Mouse (Mus musculus) macrophage (primary cell): ENCODE results near the gene Gcm2. TPM values are rescaled to one million over a fixed set of nuclear protein-coding genes. Genes with fewer than 3 reads are reported as not detected.

Source experiments
- H3K27ac ChIP-seq: fragments of 350-480 bp; formaldehyde crosslinking; 2 replicates; pipeline ENCODE4 v1.9.0; 2021
- H3K36me3 ChIP-seq: fragments of 350-480 bp; formaldehyde crosslinking; 2 replicates; pipeline ENCODE4 v1.9.0; 2021; ENCODE audit errors: inconsistent target
- H3K4me3 ChIP-seq: fragments of 350-480 bp; formaldehyde crosslinking; 2 replicates; pipeline ENCODE4 v1.9.0; 2021; ENCODE audit errors: inconsistent target
- H3K79me2 ChIP-seq: fragments of 350-480 bp; formaldehyde crosslinking; 2 replicates; pipeline ENCODE4 v1.9.0; 2021; ENCODE audit errors: inconsistent target
- WGBS: methylation state at CpG from one replicate; pipeline ENCODE4 v1.1.7; 2026; ENCODE audit warnings: inconsistent platforms; ENCODE audit not compliant: missing documents; 5-methylcytosine and 5-hydroxymethylcytosine counted together
- polyA plus RNA-seq: library from polyadenylated mRNA; stranded (reverse); fragments of 250-400 nt; gene quantifications from 3 replicates; pipeline ENCODE4 v1.2.4, GENCODE M21; 2018; ENCODE audit warnings: inconsistent platforms
- total RNA-seq, 78 experiments: library from RNA; depleted of rRNA; stranded (reverse); fragments of 250-400 nt; gene quantifications; 1 replicate in 9 of 78; 2 replicates in 24 of 78; 3 replicates in 43 of 78; 4 replicates in 2 of 78; pipeline ENCODE4 v1.2.4; 2018; ENCODE audit warnings: inconsistent platforms in 56 of 78

Gene Gcm2
- not detected for total RNA-seq (2018; cell fraction: chromatin; rRNA removed)
- not detected for total RNA-seq (2018; cell fraction: cytosol; rRNA removed)
- not detected for total RNA-seq (2018; cell fraction: nucleus; rRNA removed)
- polyA plus RNA-seq = not detected in 3 replicates

GRCm38 (mm10) chr13:41110935-41111334 is at the start of gene Gcm2:
Gene Gcm2 (minus strand): TSS chr13:41111035.
- no peak within 1 kb of the TSS for H3K4me3 ChIP-seq
- H3K27ac ChIP-seq = no peak within 1 kb of the TSS
- no peaks in the 10 kb centered on the region for H3K36me3 ChIP-seq
- 88% methylated on average over 2 of the region's 3 CpGs for WGBS
- no peaks in the 10 kb centered on the region for H3K79me2 ChIP-seq

GRCm38 (mm10) chr13:41158426-41158825 is 47.6 kb upstream of the Gcm2 start:
- no peaks in the 10 kb centered on the region for H3K36me3 ChIP-seq
- 82% methylated on average over 5 of the region's 5 CpGs for WGBS
- no peak overlapping the region for H3K4me3 ChIP-seq
- no peaks in the 10 kb centered on the region for H3K79me2 ChIP-seq
- H3K27ac ChIP-seq = no peak overlapping the region

- H3K36me3 ChIP-seq = no peaks in the 10 kb centered on the region
- no peak overlapping the region for H3K4me3 ChIP-seq
- 81% methylated on average over 11 of the region's 11 CpGs for WGBS
- no peak overlapping the region for H3K27ac ChIP-seq
- no peaks in the 10 kb centered on the region for H3K79me2 ChIP-seq
Observed at GRCm38 (mm10) chr13:41153146-41153545, 42.3 kb upstream of the Gcm2 start.

GRCm38 (mm10) chr13:41146271-41146670 is 35.4 kb upstream of the Gcm2 start:
- Histone ChIP-seq H3K27ac (no peak overlapping the region), H3K36me3 (no peaks in the 10 kb centered on the region), H3K4me3 (no peak overlapping the region), H3K79me2 (no peaks in the 10 kb centered on the region)
- WGBS = 73% methylated on average over 10 of the region's 10 CpGs

- WGBS = 84% methylated on average over 6 of the region's 6 CpGs
Observed at GRCm38 (mm10) chr13:41145433-41145970, 34.7 kb upstream of the Gcm2 start.

GRCm38 (mm10) chr13:41134901-41135300 is 24.1 kb upstream of the Gcm2 start:
- H3K27ac ChIP-seq = no peak overlapping the region
- H3K79me2 ChIP-seq = no peaks in the 10 kb centered on the region
- H3K4me3 ChIP-seq = no peak overlapping the region
- 12% methylated on average over 6 of the region's 6 CpGs for WGBS
- H3K36me3 ChIP-seq = no peaks in the 10 kb centered on the region

More at GRCm38 (mm10) chr13:41145433-41145970, 34.7 kb upstream of the Gcm2 start:
- Histone ChIP-seq H3K79me2 (no peaks in the 10 kb centered on the region), H3K4me3 (no peak overlapping the region), H3K27ac (no peak overlapping the region), H3K36me3 (no peaks in the 10 kb centered on the region)

- Histone ChIP-seq H3K79me2 (no peaks in the 10 kb centered on the region), H3K27ac (no peak overlapping the region), H3K36me3 (no peaks in the 10 kb centered on the region), H3K4me3 (no peak overlapping the region)
- 96% methylated on average over 8 of the region's 8 CpGs for WGBS
Observed at GRCm38 (mm10) chr13:41129061-41129460, 18.2 kb upstream of the Gcm2 start.

GRCm38 (mm10) chr13:41128326-41128725 is 17.5 kb upstream of the Gcm2 start:
- no peak overlapping the region for H3K27ac ChIP-seq
- no peaks in the 10 kb centered on the region for H3K36me3 ChIP-seq
- 9% methylated on average over 8 of the region's 8 CpGs for WGBS
- H3K4me3 ChIP-seq = no peak overlapping the region
- H3K79me2 ChIP-seq = no peaks in the 10 kb centered on the region

- WGBS = 89% methylated on average over 6 of the region's 6 CpGs
- Histone ChIP-seq H3K79me2 (no peaks in the 10 kb centered on the region), H3K36me3 (no peaks in the 10 kb centered on the region), H3K27ac (no peak overlapping the region), H3K4me3 (no peak overlapping the region)
Observed at GRCm38 (mm10) chr13:41123666-41124225, 12.9 kb upstream of the Gcm2 start.

- Histone ChIP-seq H3K27ac (no peak overlapping the region), H3K79me2 (no peaks in the 10 kb centered on the region), H3K36me3 (no peaks in the 10 kb centered on the region), H3K4me3 (no peak overlapping the region)
- WGBS = 5% methylated on average over 9 of the region's 9 CpGs
Observed at GRCm38 (mm10) chr13:41119152-41119945, 8.5 kb upstream of the Gcm2 start.

- 30% methylated on average over 14 of the region's 14 CpGs for WGBS
- no peak within 1 kb of the TSS for H3K4me3 ChIP-seq
- no peak within 1 kb of the TSS for H3K27ac ChIP-seq
Observed at GRCm38 (mm10) chr13:41113940-41114339, 3.1 kb upstream of the Gcm2 start, which contains the start of gene Sycp2l. Gene Sycp2l (plus strand): TSS chr13:41114307.

GRCm38 (mm10) chr13:41105541-41105940 is 5.3 kb downstream of the Gcm2 start:
- no peaks in the 10 kb centered on the region for H3K36me3 ChIP-seq
- no peaks in the 10 kb centered on the region for H3K79me2 ChIP-seq
- 90% methylated on average over 13 of the region's 13 CpGs for WGBS
- H3K4me3 ChIP-seq = no peak overlapping the region
- no peak overlapping the region for H3K27ac ChIP-seq

More at GRCm38 (mm10) chr13:41113940-41114339, 3.1 kb upstream of the Gcm2 start, which contains the start of gene Sycp2l:
- Histone ChIP-seq H3K79me2 (no peaks in the 10 kb centered on the region), H3K36me3 (no peaks in the 10 kb centered on the region)

- H3K27ac ChIP-seq = no peak overlapping the region
- 77% methylated on average over 12 of the region's 12 CpGs for WGBS
- H3K36me3 ChIP-seq = no peaks in the 10 kb centered on the region
- H3K4me3 ChIP-seq = no peak overlapping the region
- no peaks in the 10 kb centered on the region for H3K79me2 ChIP-seq
Observed at GRCm38 (mm10) chr13:41103841-41104525, 6.9 kb downstream of the Gcm2 start.

- 97% methylated on average over 2 of the region's 2 CpGs for WGBS
- H3K27ac ChIP-seq = no peak overlapping the region
- H3K36me3 ChIP-seq = no peaks in the 10 kb centered on the region
- no peak overlapping the region for H3K4me3 ChIP-seq
- no peaks in the 10 kb centered on the region for H3K79me2 ChIP-seq
Observed at GRCm38 (mm10) chr13:41100031-41100430, 10.8 kb downstream of the Gcm2 start.
